Mouse (Mus musculus) gastrocnemius, postnatal 14 days (tissue): Measurements from ENCODE around the gene Specc1. TPM values are rescaled to one million over a fixed set of nuclear protein-coding genes. Genes with fewer than 3 reads are reported as not detected.

Source experiments
- DNase-seq: peaks from one replicate; pipeline ENCODE4 v3.0.0; 2021; ENCODE audit warnings: mixed read lengths
- intact Hi-C: fragments of 180-260 bp; cut with DNase I; formaldehyde crosslinking; loops from one replicate; pipeline ENCODE4 v1.15.1; 2025; ENCODE audit warnings: low total_unique reads
- total RNA-seq, 2 experiments: library from RNA; stranded (reverse); gene quantifications; 2 replicates each; pipeline ENCODE4 v1.2.3; 2021

The Specc1 gene
- total RNA-seq, 2 experiments from 2014 or later = 5.0 to 5.4 TPM

DNA sequence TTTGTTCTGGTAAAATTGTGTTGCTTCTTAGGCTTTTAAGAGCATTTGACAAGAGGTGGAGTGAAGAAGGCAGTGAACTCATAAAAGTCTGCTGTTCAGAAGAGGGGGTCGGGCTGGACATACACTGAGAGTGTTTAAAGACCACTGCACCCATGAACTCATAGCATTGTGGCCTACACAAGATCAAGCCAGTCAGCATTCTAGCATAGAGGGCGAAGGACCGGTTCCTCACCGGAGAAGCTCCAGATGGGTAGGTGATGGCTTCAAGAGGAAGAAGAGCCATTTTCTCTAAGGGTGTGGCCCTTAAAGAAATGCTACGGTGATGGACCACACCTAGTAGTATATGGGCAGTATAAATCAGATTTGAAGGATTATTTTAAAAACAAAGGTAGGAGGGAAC lies 119.0 kb downstream of the Specc1 start:
- no peak for DNase-seq
- intact Hi-C loops = no loop called here

DNA sequence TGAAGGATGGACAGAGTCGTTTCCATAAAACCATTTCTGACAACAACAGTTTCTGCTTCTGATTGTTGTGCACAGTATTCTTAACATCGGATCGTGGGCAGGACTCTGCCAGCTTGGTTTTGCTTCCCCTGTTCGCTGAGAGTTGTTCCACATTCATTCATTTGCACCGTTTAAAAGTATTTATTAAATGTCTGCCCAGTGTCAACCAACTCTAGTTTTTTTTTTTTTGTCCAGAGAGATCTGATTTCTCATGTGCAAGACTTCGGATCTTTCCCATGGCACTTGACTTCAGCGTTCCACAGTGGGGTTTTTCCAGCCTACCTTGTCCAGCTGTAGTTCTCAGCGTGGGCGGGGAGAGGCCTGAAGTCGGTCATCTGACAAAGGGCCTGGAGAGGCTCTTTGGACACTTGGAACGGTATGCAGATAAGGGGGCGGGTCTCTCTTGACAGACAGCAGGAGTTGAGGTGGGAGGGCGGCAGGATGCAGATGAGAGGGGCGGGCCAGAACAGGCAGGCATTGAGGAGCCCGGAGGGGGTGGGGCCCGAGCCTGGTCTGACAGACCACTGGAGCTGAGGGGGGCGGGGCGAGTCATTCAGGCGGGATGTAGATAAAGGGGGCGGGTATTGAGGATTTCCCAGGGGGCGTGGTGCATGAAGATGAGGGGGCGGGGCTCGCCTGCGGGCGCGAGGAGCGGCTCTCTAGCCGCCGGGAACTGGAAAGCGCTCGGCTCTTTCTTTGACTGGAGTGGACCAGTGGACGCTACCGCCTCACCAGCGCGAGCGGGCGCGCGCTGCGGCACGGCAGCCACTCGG lies 120.0 kb downstream of the Specc1 start:
- peak; percentile 99 for DNase-seq
- intact Hi-C loops = no loop called here

DNA sequence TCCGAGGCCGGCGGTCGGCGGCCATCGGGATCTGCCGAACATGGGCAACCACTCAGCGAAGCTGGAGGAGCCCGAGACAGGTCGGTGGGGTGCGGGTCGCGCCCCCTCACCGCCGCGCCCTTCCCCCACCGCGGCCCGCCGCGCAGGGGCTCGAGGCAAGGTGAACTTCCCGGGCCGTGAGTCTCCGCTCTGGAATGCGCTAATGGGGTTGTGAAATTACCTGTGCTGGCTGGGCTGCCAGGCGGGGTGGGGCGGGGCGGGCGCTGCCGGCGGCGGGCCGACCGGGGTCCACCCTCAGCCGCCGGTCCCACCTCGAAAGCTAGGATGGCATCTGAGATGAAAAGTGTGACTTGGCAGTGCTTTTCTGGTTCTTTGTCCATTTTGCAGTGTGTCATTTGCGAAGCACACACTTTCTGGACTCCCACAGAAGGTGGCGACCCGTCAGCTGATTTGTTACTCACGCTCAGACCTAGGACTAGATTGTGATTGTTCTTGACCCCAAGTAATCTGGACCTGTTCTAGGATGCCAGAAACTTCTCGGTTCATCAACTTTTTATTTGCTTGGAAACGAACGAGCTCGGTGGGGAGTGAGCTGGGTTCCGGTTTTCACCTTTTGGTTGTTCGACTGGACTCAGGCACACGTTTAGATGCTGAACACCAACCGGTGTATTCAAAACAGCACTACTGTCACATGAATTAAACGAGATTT lies 120.7 kb downstream of the Specc1 start:
- DNase-seq = no peak
- intact Hi-C loops = no loop called here

DNA sequence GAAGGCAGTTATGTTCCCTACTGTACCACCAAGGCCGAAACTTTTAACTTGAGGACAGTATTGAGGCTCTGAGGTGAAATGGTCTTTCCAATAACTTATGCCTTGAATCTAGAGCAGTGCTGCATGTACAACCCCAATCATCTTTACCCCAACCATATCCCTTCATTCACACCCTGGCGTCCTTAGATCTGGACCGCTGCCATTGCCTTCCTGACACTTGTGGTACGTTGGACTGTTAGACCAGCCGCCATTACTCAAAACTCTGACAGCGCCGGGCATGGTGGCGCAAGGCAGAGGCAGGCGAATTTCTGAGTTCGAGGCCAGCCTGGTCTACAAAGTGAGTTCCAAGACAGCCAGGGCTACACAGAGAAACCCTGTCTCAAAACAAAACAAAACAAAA lies 121.8 kb downstream of the Specc1 start:
- intact Hi-C loops = no loop called here
- no peak for DNase-seq

DNA sequence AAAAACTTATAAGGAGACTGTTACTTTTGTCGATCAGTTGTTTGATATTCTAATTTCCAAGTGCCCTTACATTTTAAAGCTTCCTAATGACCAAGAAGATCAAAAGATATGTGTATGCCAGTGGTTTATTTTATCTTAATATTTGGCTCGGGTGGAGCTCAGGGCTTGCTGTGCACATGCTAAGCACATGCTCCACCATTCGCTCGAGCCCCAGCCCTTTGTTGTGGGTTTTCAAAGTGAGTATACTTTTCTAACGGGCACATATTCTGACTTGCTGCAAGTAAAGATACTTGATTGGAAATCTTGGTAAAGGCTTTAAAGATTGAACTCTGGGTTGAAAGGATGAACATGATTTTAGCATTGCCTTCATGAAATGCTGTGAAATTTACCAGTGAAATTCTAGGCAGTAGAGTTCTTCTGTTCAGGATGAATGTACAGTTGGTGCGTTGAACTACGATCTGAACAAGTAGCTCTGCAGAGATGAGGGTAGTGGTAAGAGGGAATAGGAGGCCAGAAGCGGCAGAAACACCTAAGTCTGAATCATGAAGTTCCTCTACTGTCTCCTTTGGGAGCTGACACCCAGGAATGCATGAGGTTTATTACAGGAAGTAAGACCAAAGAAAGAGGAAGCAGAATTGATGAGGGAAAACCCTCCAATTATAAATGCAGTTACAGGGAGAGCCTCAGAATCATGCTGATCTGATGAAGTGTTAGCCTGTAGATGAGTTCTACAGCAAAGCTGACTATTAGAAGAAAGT lies 122.7 kb downstream of the Specc1 start:
- intact Hi-C loops = no loop called here

DNA sequence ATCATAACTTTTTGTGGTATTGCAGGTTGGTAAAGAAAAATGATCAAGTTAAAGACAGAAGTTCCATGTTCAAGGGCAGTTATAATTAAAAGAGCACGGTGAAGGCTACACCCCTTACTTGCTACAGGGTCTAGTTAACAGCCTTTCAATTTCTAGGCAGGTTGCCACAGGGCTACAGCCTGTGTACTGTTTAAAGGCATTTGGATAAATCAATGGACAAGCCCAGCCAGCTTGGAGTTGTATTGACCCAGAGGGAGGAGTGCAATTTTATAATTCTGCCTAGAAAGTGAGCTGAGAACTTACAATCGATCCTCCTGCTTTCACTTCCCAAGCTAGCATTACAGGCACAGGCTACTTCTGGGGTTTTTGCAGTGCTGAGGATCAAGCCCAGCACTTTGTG lies 123.9 kb downstream of the Specc1 start:
- intact Hi-C loops = no loop called here
- no peak for DNase-seq

More for the DNA sequence above, 122.7 kb downstream of the Specc1 start:
- no peak for DNase-seq

DNA sequence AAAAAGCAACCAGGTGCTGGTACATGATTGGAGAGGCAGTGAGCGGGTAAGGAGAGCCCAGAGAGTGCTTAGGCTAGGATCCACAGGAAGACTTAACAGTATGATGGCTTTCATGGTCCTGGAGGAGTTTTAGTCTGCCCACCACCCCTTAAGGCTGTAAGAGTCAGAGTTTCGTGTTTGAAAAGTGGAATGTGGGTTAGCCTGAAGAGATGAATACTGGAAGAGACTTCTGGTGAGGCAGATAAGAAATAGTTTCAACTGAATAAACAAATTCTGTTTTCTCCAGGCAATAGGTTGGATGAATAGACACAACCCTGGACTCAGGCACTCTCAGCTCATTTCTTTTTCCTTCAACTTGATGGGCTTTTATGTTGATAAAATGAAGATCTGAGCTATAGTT lies 130.1 kb downstream of the Specc1 start:
- intact Hi-C loops = no loop called here

DNA sequence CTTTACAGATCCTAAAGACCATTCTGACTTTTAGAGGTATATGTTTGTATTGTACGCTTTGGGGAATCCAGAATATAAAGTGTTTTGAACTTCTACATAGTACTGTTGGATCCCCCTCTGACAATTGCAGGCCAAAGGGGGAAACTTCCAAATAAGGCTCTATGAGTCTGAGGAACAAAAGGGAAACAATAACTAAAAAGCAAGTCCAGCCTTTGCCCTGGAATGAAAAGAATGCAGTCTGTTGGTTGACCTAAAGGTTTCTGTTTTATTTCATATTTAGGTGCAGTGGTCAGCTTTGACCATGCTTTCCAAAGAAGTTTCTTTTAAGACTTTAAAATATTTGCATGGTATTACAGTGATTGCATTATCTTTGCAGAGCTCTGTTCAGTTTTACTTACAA lies 130.5 kb downstream of the Specc1 start:
- no peak for DNase-seq
- intact Hi-C loops = no loop called here

More for the DNA sequence above, 130.1 kb downstream of the Specc1 start:
- no peak for DNase-seq

DNA sequence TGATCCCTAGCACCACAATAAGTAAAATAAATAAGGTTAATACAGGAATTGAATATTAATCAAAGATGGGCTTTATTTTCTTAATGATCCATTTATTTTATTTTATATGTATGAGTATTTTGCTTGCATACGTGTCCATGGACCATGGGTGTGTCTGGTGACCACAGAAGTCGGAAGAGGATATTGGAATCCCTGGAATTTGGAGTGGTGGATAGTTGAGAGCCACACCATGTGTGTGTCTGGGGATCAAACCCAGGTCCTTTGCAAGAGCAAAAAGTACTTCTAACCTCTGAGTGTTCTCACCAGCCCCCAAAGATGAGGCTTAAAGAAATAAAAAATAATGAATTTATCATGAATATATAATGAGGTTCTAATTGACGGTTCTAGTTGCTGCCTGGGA lies 132.1 kb downstream of the Specc1 start:
- intact Hi-C loops = no loop called here
- no peak for DNase-seq

DNA sequence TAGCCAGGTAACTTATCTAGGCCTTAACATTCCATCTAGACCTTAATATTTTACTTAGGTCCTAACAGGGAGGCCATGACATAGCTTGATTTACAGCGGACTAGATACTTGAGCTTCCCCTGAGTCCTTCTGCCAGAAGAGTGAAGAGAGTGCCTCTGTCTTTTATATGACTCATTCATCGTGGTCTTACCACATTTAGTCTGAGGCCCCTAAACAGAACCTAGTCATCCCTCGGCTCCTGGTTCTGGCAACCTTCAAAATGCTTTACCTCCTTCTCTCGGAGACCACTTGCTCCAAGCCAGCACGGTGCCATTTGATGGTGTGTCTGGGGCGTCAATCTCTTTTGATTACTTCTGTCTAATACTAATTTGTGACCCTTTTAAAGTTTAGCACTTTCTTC lies 133.8 kb downstream of the Specc1 start:
- no peak for DNase-seq
- intact Hi-C loops = no loop called here

DNA sequence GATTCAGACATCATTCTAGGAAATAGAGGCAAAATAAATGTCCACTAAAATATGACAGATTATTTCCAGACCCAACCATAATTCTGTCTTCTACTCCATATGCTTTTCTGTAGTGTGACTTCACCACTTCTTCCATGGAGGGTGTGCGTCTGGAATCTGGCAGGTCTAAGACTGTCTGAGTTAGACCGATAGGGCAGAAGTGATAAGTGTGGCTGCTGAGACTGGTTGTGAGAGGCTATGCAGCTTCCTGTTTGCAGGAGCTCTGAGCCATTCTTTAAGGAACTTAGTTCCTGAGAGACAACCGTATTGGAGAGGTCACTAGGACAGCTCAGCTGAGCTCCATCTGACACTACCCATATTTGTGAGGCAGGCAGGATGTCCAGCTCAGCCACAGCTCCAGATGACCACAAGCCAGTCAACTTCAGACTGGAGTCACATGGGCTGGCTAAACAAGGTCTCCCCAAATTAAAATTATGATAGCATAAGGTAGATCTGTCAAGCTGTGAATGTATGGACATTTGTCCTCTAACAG lies 146.9 kb downstream of the Specc1 start:
- intact Hi-C loops = no loop called here
- no peak for DNase-seq

DNA sequence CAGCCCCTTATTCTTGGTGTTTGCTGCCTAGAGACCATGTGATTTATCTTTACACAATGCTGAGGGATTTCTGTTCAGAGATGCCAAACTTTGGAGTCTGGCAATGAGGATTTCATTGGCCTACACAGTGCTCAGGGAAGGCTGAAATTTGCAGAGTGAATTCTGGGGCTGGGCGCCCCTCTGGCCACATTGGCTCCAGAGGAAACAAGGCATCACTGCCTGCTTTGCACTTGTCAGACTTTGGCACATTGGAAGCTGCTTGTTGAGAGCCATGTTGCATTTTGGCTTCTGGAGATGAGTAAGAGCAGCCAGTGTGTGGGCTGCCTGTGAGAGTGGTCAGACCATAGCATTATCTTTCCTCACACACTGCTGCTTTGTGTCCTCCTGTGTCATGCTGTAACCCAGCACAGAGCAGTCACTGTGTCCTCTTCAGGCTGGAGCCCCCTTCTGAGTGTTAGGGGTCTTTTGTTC lies 149.9 kb downstream of the Specc1 start:
- no peak for DNase-seq
- intact Hi-C loops = no loop called here

DNA sequence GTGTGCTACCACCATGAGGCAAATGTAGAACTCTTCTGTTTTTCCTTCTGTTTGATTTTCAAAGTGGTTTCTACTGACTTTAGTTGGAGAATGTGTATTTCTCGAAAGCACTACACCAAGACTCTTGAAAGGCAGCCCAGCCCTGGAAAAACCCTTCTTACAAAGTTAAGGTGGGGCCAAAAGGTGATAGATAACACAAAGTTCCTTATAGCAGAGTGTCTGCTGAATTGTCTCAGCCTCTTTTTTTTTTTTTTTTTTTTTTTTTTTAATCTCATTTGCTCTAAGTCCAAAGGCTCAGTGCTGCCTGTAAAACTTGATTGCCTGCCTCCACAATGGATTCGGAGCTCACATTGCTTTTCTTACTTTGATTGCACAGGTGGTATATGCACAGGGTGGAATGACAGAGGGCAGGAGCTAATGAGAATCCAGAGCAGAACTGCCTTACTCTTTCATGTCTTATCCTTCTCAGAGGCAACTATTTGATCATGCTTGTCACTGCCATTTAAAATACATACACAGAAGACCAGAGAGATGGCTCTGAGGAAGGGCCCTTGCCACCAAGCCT lies 150.8 kb downstream of the Specc1 start:
- DNase-seq = no peak
- intact Hi-C loops = no loop called here

DNA sequence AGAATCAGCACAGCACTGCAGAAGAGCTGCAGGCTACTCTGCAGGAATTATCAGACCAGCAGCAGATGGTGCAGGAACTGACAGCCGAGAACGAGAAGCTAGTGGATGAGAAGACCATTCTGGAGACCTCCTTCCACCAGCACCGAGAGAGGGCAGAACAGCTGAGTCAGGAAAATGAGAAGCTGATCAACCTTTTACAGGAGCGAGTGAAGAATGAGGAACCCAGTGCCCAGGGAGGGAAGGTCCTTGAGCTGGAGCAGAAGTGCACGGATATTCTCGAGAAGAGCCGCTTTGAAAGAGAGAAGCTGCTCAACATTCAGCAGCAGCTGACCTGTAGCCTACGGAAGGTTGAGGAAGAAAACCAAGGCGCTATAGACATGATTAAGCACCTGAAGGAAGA lies 162.0 kb downstream of the Specc1 start:
- intact Hi-C loops = no loop called here

DNA sequence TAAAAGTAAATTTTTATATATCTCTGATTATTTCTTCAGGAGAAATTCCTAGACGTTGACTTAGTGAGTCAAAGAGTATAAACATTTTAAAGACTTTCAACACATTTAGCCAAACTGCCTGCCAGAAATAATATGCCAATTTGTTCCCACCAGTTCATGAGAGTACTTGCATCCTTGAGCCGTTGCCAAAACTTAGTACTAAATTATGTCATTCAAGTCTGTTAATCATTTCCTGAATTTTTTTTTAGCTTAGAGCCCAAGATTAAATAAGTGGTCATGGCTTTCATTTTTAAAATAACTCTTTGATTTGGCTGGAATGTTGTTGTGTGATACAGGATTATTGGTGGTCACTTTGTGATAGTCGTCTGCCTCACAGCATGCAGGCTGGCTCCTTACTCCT lies 163.3 kb downstream of the Specc1 start:
- no peak for DNase-seq
- intact Hi-C loops = loop anchor here (5.0 kb wide), 1 partner anchor 73 kb away; no protein-coding TSS in a partner anchor

More for the DNA sequence above, 162.0 kb downstream of the Specc1 start:
- DNase-seq = no peak

DNA sequence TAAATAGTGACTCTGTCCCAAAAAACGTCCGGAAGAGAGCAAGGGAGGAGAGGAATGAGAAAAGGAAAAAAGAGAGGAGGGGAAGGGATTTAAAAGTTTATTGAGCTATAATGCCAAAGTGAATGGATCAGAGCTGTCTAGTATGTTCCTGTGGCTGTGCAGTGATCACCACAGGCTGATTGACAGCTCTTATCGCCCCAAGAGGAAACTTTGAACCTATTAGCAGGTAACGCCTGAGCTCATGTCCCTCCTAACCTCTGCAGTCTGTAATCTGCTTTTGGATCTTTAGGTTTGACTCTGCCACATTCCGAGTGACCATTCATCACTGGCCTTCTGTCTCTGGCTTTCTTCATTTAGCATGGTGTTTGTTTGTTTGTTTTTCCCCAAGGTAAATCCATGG lies 164.8 kb downstream of the Specc1 start:
- no peak for DNase-seq
- intact Hi-C loops = loop anchor here (5.0 kb wide), 1 partner anchor 74 kb away; no protein-coding TSS in a partner anchor

DNA sequence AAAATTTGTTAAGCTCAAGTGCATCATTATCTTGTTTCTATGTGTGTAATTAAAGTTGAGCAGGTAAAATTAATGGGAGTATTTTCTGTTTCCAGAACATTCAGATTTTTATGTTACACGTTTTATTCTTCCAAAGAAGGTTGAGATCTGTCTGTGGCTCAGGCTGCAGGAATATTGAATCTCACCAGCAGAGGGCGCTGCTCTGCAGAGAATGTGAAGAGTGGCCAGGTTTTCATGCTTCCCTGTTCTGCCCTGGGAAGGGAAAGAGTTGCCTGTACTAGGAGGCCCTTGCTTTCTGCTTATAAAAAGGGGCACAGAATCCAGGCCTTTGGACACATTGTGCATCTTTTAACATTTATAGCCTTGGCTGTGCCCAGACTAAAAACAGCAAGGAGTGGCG lies 171.1 kb downstream of the Specc1 start:
- intact Hi-C loops = loop anchor here (2.0 kb wide), 1 partner anchor 151 kb away; no protein-coding TSS in a partner anchor
- DNase-seq = peak; percentile 75

DNA sequence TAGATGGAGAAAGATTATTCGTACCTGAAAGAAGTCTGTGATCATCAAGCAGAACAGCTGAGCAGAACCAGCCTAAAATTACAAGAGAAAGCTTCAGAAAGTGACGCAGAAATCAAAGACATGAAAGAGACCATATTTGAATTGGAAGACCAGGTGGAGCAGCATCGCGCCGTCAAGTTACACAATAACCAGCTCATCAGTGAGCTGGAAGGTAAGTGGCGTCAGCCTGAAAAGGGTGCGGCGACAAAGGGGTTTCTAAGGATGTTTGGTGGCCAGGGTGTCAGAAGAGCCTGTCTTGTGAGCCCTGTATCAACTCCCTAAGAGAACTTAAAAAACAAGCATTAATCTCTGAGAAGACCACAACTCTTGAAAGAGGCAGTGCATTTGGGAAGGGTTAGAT lies 171.6 kb downstream of the Specc1 start:
- no peak for DNase-seq
- intact Hi-C loops = no loop called here

DNA sequence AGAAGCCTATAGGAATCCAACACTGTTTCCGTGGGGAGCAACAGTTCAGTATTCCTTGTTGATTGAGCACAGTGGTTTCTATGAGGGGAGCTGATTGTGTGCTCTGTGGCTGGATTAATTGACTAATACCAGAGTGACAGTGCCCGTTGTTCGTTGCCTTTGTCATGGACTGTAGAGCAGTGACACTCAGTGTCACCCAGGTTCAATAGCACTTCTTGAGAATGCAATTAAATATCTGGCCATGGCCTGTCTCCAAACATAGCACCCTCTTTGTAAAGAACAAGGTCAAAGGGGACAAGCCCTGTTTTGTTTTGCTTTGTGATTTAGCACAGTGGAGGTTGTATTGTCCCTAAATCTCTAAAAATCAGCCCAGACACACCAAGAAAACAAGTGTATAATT lies 173.6 kb downstream of the Specc1 start:
- intact Hi-C loops = no loop called here
- no peak for DNase-seq
